Mouse (Mus musculus) layer of hippocampus, adult 9-10 months (tissue): ENCODE data around the gene Ly6g6d.

Source experiments
- DNase-seq: peaks from one replicate; pipeline ENCODE4 v3.0.0; 2022; ENCODE audit warnings: low spot score

Ly6g6d gene

DNA sequence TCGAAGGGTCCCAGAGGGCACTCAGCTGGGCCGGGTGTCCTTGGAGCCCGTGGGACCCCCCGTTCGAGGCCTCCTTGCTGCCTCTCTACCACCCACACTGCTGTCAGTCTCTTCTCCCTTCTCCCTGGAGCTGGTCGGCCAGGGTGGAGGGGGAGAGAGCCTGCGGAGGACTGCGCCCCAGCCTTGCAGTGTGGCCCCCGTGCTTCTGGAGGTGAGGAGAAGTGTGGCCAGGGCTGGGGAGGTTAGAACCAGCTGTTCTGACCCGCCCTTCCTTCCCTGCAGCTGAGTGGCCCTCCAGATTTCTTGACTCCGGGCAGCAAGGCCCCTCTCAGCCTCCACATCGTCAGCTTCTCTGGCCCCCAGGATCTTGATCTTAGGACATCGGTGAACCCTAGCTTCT lies 53.6 kb downstream of the Ly6g6d start:
- DNase-seq = no peak

DNA sequence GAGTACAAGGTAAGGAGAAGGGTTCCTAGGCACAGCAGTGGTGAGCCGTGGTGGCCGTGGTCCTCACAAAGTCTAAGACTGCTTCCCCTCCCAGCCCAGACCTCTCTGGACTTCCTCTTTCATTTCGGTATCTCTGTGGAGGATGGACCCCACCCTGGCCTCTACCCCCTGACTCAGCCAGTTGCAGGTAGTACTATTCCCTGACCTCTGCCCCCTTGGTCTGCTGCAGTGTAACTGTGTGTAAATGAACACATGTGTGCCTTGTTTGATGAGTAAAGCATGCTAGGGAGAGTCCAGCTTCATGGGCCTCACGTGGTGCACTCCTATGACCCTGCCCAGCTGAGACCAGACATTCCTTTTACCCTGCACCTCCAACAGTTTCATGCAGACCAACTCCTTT lies 54.1 kb downstream of the Ly6g6d start:
- no peak for DNase-seq

- no peak for DNase-seq
These were observed 54.6 kb downstream of the Ly6g6d start for GRCm38 (mm10) chr17:35023221-35023620.

- no peak for DNase-seq
These were observed 55.3 kb downstream of the Ly6g6d start for GRCm38 (mm10) chr17:35022541-35023060.

DNA sequence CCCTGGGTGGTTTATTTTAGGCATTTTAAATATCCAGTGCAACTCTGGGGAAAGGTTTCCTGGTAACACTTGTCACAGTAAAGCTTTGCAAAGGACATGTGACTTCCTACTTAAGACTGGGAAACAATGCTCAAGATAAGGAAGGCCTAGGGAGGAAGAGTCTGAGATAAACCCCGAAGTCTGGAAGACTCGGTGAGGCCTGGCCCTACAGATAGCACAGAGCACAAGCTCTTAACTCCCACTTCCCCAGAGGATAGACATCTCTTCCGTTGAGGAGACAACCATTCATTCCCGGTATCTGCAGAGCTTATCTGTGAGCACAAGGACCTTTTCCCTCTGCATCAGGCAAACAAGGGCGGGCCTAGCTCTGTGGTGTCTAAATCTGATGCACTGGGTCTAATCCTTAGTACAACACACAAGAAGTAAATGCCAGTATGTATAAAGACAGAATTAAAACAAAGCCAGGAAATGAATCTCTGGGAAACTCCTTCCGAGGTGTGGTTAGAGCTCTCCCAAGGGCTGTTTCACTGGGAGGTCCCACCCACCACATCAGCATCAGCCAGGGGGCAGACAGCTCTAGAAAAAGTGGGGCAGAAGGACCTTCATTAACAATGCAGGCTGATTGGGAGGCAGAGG lies 55.9 kb downstream of the Ly6g6d start:
- no peak for DNase-seq
